Mouse (Mus musculus) thymus, adult 18-20 months (tissue): ENCODE measurements around the gene Insig1.
A peak's percentile ranks its signal among the peaks of the same experiment; 100 is the strongest.

Experiments
- DNase-seq, 2 experiments: peaks; one replicate each; pipeline ENCODE4 v3.0.0; 2022; ENCODE audit warnings: mixed read lengths in 2 of 2

The Insig1 gene

DNA sequence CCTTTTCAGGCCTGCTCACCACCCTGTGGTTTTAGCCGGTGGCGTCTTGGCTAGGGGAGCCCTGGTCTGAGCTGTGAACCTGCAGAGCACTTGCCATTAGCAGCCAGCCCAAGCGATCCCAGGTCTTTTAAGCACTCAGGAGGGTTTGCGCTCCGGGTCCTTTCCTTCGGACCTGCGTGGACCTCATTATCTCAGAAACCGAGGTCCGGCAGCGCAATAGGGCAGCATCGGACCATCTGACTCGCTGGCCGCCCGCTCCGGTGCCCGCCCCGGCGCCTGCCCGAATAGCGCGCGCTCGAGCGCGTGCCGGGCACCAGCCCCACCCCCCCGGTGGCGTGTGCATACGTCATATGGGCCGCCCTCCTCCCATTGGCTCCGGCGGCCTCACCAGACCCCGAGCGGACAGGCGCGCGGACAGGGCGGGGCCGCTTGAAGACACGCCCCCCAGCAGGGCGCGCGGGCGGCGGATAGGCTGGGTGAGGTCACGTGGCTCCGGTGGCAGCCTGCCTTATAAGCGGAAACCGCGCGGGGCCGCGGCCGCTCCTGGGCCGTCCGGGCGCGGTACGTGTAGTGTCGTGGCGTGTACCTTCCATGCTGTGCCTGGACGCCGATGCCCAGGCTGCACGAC, at the start of gene Insig1:
Gene Insig1 (plus strand): TSS at position 536 of the 628 bp plus-strand sequence.
- DNase-seq: peak; percentile 94 to 95

- DNase-seq: no peak
These were observed 47.7 kb upstream of the Insig1 start for GRCm38 (mm10) chr5:28023452-28023851.

- no peak for DNase-seq
These were observed 39.5 kb upstream of the Insig1 start for GRCm38 (mm10) chr5:28031577-28032236.

GRCm38 (mm10) chr5:28032866-28033265, 38.3 kb upstream of the Insig1 start:
- DNase-seq: no peak

GRCm38 (mm10) chr5:28033281-28033680, 37.9 kb upstream of the Insig1 start:
- DNase-seq: no peak

DNA sequence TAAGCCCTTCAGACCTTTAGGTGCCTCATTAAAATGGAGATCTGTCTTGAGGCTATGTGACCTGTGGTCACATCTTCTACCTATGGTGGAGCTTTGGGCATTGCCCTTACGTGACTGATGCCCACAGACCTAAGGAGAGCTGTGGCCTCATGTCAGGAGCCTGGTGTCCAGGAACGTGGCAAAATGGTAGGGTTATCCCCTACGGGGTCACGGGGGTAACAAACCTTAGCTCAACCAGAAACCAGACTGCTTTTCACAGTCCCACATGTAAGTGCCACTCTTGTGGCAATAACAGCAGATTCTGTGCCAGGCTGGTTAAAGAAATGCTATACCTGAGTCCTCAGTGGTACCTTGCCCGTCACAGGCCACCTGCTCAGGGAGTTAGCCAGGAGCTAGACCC, 37.3 kb upstream of the Insig1 start:
- DNase-seq: no peak

DNA sequence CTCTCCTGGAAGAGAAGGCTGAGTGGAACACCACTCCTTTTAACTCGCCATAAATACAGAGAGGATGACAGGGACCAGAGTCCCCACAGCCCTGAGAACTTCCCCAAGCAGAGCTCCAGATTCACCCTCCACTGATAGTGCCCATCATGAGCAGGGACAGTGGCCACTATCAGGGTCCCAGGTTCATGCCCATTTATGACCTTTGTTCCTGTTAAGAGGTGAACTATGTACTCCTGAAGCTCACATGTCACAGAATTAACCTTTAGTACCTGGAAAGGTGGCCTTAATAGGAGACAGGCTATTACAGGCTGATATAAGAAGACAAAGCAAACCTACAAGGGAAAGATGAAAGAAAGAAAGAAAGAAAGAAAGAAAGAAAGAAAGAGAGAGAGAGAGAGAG, 35.2 kb upstream of the Insig1 start:
- no peak for DNase-seq

DNA sequence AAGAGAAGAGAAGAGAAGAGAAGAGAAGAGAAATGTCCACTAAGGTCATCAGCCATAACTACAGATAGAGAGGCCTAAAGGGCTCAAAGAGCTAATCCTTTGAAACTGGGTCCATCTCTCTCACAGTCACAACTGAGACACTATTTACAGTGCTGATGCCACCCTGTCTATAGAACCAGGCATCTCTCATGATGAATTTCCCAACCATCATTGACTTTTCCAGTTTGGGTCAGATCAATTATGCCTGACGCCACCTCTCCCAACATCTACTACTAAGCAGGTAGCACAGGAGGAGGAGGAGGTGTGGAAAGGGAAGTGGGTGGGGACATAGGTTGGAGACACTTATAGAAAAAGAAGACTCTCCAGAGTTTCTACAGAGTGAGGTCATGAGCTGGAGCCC, 34.6 kb upstream of the Insig1 start:
- DNase-seq: no peak

DNA sequence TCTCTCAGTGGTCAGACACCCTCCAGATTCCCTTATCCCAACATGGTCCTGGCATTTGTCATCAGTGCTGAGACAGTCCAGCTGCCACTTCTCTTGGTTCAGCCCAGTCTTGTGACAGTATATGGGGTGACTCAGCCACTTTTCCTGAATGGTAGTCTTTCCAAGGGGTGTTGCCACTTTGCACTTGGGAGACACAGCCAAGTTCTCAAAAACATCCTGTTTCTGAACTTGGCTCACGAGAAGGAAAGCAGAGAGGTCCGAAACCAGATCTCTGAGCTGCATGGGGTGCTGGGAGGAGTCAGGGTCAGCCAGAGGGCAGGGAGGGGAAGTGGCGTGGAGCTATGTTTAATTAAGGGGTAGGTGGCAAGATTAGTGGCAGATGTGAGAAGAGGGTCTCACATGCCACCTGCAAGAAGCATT, 34.0 kb upstream of the Insig1 start:
- DNase-seq: no peak

- no peak for DNase-seq
These were observed 33.5 kb upstream of the Insig1 start for GRCm38 (mm10) chr5:28037639-28038038.

DNA sequence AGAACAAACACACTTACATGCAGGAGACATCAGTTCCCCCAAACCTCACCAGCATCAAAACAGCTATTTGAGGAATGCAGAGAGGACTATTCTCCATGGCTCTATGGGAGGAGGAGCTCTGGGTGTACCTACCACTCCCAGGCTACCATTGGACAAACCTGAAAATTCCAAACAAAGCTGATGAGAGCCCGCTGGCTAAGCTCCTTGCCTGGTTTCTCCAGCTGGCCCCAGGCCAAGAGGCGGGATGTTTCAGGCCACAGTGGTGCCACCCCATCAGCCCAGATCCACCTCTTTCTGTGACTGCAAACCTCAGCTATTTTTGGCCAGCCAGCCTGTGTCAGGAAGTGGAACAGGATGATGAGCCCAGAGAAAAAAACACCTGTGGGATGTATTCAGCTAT, 33.0 kb upstream of the Insig1 start:
- DNase-seq: no peak

DNA sequence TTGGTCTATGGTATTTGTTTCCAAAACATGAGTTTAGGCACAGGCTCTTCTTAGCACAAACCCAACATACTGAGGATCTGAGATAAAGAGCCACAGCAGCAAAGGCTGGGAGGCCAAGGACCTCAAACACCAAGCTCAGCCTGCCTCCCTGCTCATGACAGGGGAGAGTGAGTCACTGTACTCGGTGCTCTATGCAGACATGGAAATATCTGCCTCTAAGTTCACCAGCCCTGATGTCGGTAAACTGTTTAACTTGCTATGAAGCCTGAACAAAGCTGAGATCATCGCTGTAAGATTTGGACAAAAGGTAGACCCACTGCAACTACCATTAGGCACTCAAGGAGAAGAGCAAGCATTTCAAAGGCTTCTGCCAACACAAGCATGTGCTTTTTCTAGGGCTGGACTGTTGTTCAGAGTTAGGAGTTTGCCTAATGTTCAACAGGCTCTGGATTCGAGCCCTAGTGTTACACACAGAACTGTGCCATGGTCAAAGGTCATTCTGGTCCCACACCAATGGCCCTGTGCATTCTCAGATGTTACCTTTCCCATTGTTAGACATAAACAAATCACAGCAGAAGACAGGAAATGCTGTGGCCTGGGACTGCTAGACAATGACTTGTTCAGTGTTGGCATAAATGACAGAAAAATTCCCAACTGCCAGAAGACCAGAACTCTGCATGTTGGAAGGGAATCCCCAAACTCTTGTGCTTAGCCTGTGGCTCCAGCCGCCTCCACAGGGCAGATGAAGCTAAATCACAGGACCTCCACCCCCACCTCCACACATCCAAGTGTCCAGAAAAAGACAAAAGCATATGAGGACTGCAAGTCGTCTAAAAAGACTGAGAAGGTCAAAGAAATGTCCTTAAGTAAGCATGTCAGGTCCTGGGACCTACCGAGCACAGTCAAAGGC, 31.2 kb upstream of the Insig1 start:
- DNase-seq: no peak

- DNase-seq: no peak
These were observed 30.4 kb upstream of the Insig1 start for GRCm38 (mm10) chr5:28040726-28041125.

- DNase-seq: no peak
These were observed 29.1 kb upstream of the Insig1 start for GRCm38 (mm10) chr5:28042021-28042420.

GRCm38 (mm10) chr5:28042779-28043178, 28.4 kb upstream of the Insig1 start:
- DNase-seq: no peak

GRCm38 (mm10) chr5:28043386-28043785, 27.8 kb upstream of the Insig1 start:
- no peak for DNase-seq

DNA sequence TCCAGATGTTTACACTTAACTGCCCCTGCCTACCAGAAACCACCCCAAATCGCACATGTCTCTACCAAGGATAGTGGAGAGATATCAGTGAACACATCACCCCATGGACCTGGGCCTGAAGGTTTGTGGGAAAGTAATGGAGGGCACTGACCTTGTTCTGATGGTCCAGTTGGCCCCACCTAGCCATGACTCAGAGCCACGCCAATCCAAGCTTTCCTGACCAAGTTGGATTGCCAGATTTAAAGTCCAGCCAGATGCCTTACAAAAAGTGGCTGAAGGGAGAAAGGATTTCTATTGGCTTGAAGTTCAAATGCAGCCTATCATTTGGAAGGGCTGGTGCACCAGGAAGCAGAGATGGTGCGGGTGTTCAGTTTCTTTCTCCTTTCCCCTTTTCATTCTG, 24.2 kb upstream of the Insig1 start:
- no peak for DNase-seq

DNA sequence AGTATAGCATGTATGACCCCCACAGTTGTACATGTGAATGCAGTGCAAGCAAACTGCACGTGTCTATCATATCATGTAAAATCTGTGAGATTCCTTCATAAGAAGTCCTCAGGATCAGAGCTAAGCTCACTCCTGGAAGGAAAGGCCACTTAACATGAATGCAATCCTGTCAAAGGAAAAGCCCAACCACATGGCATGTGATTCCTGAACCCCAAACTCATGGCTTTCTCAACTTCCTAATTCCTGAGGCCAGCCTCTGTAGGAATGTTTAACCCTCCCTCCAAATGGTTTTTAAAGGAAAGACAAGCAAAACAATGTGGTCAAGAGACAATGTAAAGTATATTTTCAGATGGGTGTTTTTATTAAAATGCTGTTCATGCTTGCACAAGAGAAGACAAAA, 23.2 kb upstream of the Insig1 start:
- no peak for DNase-seq

- no peak for DNase-seq
These were observed 15.7 kb upstream of the Insig1 start for GRCm38 (mm10) chr5:28055450-28055849.

DNA sequence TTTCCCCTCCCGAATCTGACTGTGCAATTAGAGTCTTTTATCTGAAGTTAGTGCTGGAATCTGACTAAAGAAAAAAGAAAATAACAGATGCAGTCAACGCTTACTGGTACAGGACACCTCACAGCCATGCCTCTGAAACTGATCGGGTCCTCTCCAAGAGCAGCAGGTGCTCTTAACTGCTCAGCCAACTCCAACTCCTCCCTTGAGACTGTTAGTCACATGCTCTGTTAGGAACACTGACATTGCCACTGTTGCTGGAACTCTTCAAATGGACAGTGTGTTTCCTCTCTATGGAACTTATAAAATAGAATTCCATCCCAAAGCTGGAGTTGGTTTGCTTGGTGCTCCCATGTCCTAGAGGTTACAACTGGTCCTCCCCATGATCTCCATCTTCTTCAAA, 14.3 kb upstream of the Insig1 start:
- no peak for DNase-seq

GRCm38 (mm10) chr5:28060506-28060905, 10.7 kb upstream of the Insig1 start:
- DNase-seq: no peak

- DNase-seq: no peak
These were observed 10.2 kb upstream of the Insig1 start for GRCm38 (mm10) chr5:28061011-28061410.

DNA sequence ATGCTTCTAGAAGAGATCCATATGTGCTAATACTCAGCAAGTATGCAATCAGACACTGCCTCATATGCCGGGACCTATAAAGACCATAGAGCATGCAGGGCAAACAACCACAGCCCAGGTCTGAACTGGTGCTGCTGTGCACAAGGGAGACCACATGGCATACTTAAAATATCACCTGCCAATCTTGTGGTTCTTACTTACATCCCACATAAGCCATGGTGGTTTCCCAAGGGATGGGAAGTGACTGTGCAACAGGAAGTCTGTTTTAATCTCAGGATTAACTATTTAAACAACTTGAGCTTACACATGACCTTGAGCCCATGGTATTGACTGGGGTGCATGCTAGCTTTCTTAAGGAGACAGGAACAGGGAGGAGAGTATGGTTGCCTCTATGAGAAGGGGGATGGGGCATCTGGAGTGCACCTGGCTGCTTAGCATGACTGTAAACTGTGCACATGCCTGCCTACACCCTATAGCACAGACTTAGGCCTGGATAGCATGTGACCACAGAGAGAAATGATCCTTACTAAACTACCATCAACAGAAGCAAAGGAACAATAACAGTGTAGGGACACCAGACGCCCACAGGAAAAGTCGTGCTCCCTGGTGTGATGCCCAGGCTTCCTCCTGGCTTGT, 7.1 kb upstream of the Insig1 start:
- no peak for DNase-seq
